Mouse (Mus musculus) embryo, embryonic 10 days (tissue): ENCODE measurements at regions not wholly inside any gene's neighbourhood (a gene's known extent, or its start where the extent isn't known, plus 50 kb on each side); places are given as distances from the start of the nearest gene placed in this dataset.

Experiments used
- DNase-seq: peaks from one replicate; pipeline ENCODE4 v3.0.0-alpha.2; 2015; ENCODE audit warnings: low spot score

DNA sequence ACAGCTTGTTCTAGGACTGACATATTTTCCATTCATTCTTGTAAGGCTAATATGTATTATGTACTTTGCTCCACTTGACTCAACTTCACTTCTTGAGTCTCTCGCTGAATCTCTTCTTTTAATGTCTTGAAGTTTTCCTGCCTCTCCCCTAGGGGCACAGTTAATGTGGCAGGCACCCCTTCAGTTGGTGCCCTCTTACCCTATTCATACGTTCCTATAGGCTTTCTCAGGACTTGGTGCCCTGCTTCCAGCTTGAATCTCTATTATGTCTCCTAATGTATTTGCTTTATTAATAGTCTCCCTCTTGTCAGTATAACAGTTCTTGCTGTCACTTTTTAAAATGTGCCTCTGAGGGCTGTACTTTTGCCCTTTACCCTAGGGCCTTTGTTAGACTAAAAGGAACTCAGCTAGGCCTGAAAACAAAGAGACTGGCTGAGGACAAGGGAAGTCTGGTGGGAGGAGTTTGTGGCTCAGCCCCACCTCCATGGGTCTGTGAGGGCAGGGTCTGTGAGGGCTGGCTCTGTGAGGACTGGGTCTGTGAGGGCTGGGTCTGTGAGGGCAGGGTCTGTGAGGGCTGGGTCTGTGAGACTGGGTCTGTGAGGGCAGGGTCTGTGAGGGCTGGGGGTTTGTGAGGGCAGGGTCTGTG lies 362.9 kb upstream of the Nr5a2 start:
- DNase-seq, result peak; percentile 87

DNA sequence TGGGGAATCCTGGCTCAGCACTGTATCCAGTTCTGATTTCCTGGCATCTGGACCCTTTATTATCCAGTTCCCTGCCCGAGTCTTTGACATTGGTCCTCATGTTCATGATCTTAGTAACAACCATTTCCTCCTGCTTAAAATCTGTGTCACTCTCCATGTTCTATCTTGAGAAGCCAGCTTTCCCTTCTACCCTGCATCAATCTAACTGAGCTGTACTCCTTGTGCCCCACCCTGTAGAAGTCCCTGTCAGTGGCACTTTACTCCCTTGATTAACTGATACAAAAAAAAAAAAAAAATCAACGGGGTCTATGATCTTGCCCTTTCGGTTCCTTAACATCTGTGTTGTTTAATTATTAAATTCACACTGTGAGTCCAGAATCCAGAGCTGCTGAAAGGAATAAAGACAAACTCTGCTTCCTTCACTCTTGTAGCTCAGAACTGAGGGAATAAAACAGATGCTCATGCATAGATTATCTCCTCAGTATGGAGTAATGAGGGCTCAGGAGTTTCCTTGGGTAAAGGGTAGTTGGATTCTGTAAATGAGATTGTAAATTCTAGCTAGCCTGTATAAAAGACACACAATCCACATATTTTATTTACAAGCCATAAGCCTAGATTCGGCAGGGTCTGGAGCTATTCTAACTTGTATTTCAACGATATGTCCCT lies 342.6 kb upstream of the Nr5a2 start:
- DNase-seq, result no peak

DNA sequence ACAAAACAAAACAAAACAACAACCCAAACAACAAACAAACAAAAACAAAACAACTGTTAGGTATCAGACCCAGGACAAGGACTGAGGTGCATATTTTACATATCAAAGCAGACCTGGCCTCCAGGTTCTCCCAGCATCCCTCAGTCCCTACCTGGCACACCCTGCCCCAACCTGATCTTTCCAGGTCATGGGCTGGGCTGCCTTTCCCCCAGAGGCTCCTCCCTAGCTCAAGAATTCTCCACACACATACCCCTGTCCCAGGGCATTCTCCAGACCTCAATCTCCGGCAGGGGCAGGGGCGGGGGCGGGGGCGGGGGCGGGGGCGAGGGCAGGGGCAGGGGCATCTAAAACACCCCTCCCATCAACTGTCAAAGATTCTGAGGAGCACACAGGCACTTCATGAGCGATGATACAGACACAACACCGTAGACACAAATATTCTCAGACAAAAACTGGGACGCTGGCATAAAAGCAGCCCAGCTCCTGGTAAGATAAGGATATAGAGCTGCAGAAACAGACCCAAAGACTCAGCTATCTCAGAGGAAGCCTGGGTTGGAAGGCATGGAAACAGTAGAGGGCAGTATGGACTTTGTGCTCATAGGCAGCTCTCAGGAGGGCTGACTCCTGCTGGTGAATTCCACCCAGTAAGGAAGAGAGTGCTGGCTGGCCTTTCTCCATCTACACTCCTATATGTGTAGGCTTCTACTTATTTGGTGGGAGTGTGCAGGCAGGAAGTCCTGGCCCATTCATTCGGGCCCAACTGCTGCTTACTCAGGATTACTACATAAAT lies 337.7 kb upstream of the Nr5a2 start:
- peak; percentile 45 for DNase-seq

DNA sequence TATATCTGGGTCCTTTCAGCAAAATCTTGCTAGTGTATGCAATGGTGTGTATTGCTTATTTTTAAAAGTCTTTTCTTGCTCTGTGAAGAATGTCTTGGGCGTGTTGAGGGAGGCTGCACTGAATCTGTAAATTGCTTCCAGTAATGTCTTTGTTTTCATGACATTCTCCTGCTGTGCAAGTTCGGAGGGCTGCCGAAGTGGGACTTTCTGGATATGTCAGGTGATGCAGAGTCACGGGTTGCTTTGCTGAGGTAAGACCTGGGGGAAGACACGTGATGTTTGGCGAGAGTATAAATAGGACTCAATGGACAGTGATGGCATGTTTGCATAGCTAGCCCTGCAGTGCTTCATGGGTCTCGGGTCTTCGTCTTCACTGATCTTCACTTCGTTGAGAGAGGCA lies 329.2 kb upstream of the Nr5a2 start:
- no peak for DNase-seq

DNA sequence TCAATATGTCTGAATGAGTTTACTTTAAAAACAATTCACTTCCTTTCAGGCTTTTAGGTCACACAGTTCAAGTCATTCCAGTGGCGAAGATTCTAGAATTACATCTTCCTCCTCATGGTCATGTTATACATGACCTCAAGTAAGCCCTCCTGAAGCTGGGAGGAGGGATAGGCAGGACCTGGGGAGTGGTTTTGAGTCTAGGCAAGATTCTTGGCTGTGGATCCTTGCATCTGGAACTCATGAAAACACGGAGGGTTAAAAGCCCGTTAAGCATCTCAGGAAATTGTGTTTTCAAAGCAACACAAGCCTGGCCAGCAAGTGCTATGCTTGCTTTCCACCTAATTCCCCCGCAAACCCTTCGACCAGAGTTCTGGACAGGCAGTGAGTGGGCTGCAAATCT lies 323.0 kb upstream of the Nr5a2 start:
- DNase-seq, result peak; percentile 34

DNA sequence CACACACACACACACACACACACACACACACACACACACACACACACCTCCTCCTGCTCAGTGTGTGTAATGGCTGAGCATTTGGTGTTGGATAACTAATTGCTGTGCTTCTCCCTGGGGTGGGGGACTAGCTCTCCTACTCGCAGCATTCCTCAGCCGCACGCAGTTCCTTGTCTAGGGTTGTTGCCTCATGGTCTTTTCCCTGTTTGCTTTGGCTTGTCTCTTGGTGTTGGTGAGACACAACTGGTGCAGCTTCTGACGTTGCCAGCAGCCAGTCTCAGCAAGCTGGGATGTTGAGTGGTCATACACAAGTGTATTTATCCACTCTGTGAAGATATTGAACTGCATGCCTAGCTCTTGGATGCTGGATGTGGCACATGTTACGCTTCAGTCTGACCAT lies 322.2 kb upstream of the Nr5a2 start:
- DNase-seq, result no peak

DNA sequence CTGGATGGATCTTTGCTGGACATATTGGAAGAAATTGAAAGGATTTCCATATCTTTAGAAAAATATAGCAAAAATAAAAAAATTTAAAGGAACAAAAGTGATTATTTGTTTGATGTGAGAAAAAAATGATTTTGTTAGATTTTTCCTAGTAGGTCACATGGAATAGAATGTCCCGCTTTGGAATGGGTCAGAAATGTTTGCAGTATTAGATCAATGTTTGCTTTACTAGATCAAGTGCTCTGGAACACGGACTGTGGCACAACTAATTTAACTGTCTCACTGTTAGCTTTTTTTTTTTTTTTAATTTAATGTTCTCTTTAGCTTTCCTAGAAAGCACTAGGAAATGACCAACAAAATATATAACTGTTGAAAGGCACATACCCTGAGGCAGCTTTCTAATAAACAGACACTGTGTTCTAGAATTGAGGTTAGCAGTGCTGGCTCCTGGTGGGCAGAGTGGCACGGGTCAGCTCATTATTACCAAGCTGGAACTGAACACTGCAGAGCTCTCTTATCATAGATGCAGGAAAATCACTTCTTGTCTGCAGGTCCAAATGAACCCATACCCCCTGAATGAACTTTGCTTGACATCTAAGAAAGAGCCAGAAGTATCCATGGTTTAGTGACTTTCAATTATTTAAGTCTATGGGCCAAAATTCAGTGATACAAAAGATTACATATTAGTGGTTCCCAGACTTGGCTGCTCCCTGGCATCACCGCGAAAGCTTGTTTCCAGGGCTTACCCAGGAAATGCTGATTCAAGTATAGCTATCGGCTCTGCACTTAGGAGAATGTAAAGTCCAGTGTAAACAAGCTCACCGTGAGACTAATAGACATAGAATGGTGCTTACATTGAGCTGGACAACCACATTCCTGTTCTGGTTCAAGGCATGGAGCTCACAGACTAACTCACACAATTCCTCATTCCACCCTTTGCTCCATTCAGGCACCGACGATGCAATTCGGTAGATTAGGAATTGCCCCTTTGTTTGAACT lies 320.4 kb upstream of the Nr5a2 start:
- no peak for DNase-seq

DNA sequence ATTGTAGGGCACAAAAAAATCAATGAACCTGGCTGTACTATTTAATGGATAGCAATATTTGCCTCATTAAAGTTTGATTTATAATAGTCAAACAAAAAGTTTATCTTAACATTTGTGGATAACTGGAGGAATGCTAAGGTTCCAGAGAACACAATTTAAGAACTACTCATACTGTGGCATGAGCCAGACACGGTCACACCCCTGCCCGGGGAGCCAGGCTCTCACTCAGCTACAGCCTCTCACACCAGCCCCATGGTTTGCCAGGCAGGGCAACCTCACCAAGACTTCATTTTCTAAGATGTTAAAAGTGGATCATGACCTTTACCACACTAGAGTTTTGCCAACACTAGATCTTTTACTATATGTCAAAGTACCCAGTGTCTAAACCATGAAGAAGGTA lies 319.7 kb upstream of the Nr5a2 start:
- DNase-seq, result no peak

DNA sequence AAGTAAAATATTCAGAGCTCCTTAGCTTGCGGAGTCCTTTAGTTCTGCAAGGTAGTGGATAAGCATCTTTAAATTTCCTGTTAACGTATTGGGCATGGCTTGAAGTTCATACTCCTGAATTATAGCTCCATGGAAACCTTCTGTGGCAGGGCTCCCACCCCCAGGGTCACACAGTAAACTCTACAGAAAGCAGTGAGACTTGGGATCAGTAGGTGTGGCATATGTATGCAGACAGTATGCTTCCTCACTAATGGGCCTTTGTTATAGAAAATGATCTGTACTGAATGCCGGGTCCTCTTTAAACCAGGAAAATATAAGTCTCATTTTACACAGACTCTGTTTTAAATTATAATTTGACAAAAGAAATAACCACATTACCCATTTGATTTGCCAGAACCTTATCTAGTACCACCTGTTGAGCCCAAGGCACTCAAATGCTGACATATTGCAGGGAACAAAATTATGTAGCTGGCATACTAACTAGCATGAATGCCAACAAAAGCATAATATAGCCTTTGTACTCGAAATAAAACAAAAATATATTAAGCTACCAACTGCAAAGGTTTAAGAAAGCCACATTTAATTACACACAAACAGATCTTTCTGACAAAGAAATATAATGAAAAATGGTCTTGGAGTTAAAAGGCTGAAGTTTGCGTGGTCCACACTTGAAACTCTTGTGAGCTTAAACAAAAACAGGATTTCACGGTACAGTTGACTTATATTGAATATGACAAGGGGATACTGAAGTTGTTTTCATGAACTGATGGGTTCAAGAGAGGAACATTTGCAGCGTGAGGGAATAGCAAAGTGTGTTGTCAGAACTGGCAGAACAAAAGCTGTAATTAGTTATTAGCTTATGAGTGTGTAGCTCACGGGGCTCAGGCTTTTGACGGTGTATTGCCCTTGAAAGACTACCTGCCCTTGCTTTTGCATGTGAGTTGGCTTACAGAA lies 310.7 kb upstream of the Nr5a2 start:
- no peak for DNase-seq

DNA sequence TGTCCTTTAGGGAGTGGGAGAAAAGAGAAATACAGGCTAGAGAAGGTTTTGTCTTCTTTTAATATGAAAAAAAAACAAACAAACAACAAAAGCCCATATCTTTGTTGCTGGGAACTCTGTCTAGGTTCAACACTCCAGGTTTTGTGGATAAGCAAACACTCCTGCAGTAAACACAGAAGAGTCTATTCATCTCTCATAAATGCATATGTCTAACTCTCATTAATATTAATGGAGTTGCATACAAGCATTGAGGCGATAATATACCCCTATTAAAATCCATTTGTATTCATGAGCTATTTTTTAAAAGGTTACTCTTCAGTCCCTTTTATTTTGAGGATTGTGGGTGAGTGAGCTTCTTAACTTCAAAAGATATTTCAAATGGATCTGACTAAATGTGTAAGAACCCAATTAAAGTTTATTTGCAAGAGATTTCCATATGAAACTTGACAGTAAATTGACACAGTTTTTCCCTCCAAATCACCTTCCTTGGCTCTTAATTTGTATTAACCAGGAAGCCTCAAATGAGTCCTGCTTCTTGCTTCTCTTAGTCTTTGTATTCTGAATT lies 302.6 kb upstream of the Nr5a2 start:
- DNase-seq, result no peak

DNA sequence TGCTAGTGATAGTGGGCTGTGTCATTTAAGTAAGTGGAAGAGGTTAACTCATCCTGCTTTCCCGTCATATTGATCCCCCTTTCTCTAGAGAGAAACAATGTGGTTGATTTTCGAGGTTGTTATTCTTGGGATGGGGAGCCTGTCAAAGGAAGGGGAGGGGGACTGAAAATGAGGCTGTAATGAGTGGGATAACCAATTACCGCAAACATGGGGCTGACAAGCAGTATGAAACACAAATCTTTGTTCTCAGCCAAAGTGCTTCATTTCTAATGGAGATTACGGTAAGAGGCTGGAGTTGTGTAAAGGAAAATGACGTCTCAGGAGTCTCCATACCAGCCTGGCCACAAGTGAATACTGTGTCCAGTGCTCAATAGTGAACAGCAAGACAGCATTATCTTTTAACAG lies 301.9 kb upstream of the Nr5a2 start:
- DNase-seq, result no peak

DNA sequence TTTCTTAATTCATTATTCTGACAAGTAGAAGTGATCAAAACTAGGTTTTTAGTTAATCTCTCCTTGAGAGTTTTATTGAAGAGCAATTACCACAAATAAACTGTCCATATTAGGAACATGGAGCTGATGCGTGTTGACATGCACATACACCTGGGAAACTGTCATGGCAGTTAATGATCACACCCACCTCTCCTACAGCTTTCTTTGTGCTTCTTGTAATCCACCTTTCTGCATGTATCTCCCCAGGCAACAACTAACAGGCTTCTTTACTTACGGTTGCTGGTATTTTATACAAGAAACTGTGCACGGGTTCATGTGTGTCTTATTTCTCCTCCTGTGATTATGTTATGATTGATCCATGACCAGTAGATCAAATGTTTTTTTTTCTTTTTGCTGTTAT lies 296.0 kb upstream of the Nr5a2 start:
- no peak for DNase-seq

DNA sequence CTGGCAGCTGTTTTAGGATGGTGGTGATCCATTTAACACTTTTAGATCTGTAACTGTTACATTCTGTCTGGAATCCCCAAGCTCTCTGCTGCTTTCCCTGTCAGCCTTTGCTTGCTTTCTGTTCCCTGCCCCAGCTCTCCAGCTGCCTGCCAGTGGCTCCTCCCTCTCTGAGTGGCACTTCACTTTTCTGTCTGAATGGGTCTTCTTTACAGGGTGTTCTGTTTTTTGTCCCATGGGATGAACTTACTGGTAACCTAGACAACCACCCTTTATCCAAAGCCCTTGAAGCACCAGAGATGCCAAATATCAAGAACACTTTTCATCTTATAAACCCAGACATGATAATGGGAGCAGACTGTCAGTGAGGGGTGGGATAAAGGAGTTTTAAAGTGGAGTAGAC lies 294.8 kb upstream of the Nr5a2 start:
- peak; percentile 56 for DNase-seq

DNA sequence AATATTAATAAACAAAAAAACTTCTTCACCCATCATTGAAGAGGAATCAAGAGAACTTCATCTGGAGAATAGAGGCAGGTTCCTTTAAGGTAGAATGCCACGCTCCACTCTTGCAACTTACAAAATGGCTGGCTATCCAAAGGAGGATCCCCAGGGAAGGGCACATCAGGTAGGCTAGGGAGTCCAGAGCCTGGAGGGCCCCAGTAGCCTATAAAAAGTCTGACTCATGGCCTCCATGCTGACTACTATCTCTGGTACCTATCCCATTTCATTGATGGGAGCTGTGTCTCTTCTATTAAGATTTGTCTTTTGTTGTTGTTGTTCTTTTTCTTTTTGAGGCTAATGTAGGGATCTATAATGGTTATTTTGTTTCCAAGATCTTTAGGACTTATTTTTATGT lies 294.4 kb upstream of the Nr5a2 start:
- no peak for DNase-seq

DNA sequence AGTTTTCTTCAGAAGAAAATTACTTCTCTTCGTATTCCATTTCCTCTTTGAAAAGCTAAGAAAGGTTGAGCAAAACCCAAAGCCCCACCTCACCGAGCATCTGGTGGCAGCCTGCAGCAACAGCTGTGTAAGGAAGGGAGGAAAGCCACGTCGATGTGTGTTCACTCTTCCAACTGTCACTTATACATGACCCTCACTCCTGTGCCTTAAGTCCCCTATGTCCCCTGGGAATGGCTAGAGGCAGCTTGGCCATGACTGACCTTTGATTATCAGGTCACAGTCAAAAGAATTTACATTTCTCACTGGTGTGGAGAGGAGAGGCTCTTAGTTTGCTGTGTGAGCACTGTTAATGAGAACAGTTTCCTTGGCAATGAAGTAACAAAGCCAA lies 266.8 kb upstream of the Nr5a2 start:
- DNase-seq, result no peak

DNA sequence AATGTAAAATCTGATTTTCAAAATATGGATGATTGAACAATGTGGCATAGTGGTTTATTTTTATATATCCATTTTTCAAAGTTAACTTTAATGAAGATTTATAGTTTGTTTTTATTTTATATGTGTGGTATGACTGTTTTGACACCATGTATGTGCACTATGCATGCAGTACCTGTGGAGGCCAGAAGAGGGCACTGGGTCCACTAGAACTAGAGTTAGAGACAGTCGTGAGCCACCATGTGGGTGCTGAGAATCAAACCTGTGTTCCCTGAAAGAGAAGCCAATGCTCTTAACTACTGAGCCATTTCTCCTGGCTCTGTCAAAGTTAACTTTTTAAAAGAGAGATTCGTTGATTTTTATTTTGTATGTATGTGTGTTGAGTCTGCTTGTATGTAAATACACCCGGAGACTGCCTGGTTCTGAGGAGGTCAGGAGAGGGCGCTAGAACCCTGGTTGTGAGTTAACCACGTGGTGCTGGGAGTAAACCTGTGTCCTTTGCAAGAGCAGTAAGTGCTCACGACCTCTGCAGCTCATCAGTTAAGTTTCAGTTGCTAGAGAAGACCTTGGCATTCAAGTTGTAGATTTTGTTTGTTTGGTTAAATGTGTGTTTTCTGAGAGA lies 266.3 kb upstream of the Nr5a2 start:
- no peak for DNase-seq

DNA sequence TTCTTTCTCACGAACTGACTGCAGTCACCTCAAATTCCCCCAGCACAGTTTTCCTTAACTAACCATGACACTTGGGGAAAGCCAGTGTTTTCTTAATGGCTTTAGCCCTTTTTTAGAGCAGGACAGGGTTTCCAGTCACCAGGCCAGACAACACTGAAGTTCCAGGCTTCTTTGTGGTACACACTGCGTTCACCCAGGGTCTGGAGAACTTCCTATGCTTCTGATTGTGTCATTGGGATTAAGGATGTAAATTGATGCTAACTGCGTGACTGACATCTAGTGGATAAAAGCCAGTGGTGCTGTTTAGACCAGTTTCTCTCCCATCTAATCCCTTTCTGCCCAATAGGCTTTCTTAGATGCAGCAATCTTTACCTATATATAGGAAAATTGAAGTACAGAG lies 265.2 kb upstream of the Nr5a2 start:
- peak; percentile 85 for DNase-seq

DNA sequence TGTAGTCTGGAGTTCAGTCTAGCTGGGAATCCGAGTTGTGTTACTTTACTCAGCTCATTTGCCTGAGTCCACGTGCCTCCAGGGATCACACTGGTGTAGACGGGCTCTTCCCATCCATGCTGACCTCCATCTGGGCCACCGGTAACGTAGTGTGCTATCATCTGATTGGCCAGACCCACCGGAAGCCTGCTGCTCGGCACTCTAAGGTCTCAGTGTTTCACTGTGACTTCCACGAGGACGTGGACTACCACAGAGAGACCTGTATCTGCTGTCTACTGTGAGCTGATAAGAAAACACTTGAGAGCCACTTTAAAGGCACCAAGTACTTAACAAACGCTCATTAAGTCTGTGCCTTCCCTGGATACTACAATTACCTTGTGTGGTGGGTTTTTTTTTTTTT lies 262.8 kb upstream of the Nr5a2 start:
- DNase-seq, result no peak

DNA sequence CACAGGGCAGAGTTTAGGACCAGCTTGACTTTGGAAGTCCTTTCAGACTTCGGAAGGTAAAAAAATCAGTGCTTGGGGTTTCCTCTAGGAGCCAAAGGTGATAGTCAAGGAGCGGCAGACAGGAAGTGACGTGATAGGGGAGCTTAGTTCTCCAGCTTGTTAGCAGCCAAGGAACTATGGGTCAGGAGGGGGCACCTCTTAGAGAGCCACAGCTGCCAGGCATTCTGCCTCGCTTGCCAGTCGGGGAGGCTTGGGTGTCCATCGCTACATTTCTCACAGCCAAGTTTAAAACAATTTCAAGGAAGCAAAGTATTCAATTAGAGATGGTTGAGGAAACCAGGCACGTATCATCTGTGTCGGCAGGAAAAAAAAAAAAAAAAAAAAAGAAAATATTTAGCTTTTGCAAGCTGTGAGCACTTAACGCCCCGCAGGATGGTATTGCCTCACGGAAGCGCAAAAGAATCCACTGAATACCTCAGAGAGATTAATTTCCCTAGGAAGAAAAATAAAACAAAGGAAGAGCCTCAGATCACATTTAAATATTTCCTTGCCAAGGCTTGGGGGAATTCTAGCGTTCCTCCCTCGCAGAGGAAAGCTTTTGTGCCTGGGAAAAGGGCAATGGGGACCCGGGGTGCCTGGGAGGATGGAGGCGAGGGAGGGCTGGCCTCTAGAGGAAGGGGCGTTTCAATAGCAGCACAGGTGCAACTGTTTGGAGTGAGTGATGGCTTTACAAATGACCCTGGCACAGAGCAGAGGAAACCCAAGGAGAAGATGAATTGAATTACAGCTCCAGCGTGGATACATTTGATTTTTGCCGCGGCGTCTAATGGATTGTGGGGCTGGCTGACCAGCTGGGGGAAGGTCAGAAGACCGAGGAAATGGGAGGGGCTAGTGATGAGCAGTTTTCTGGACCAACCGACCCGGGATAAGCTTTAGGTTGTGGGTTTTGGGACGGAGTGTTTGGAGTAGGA lies 261.1 kb upstream of the Nr5a2 start:
- DNase-seq, result peak; percentile 62
